Mouse (Mus musculus): ENCODE results near the gene Krtap31-1.
"Not testable (repeated sequence)": the region's sequence is repeated elsewhere in the genome, so short reads cannot be mapped to it uniquely, and the experiment has no call there.

DNA sequence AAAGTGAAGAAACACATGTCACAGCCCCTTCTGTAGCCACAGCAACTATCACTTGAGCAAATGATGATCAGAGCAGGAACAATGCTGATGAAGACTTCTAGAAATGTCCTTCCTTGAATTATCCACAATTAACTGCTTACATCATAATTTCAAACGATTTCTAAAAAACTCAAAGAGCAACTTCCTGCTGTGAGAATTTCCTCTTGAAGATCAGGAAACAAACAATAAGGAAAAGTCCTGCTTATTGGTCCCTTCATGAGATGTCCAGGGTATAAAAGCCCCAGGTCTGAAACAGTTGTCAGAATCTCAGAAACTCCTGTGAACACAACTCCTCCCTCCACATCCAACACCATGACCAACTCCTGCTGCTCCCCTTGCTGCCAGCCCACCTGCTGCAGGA, 28.8 kb upstream of the Krtap31-1 start, which contains the start of gene Gm11567:
- not testable (repeated sequence) for TF ChIP-seq CTCF (conservative IDR thresholded peaks at IDR 0.05 in 1 of 2, IDR thresholded peaks at IDR 0.05 in 1 of 2; ENCODE audit: low read depth in 2 of 2, low read length in 2 of 2); USF1 (IDR thresholded peaks at IDR 0.05; ENCODE audit: low read depth, low read length); MAX (IDR thresholded peaks at IDR 0.05; ENCODE audit: low read length); POLR2A (IDR thresholded peaks at IDR 0.05; ENCODE audit: low read depth, low read length)

All from CH12.LX (cell line).